Mouse (Mus musculus): ENCODE data around the gene Slc30a9.

The Slc30a9 gene

DNA sequence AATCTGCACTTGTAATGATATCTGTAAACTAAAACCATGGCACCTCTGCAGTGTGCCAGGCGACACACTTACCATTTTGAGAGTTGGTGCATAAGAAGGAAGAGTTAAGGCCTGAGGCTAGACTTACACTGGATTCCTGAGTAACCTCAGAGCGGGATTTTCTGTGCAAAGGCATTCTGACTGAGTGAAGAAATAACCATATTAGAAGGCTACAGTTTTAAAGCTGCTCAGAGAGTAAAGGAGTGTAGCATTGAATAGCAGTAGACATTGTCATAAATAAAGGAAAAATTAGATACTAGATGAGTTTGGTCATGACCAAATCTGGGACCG, 5.7 kb downstream of the Slc30a9 start:
- DNase-seq (ENCODE audit: low read depth) = no peak

DNA sequence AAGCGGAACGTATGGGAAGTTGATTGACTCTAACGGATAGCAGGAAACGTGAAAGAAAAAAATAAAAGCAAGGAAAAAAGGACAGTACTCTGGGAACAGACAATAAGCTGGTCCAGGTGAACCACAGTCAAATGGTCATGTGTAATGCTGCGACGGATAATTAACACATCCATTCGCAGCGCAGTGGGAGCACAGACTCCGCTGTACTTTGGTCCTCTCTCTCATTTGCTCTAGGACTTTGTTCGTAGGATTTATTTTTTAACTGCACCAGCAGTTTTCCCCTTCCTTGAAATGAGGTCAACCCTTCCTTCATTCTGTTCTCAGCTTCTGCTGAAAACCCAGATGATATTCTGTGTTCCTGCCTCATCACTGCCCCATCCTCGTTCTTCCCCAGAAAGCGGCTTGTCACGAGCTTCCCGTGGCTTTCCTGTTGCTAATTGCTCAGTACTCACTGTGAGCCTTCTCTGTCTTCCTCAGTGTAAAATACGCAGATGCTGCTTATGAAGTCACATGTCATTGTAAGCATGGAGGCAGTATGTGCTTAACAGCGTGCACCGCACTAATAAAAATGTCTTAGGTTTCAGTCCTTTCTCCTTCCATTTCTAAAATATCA, 15.0 kb downstream of the Slc30a9 start:
- no peak for DNase-seq (ENCODE audit: low read depth)

DNA sequence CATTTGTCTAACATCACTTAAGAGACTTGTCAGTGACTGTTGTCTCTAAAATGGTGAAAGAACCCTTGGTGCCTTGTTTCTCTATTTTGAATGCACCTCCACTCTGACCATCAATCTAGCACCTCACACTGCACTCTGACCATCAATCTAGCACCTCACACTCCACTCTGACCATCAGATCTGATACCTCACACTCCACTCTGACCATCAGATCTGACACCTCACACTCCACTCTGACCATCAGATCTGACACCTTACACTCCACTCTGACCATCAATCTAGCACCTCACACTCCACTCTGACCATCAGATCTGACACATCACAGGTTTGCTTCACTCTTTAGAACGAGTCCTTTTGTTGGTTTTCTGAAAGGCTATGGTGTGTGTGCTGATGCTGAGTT, 17.3 kb downstream of the Slc30a9 start:
- DNase-seq (ENCODE audit: low read depth) = no peak

DNA sequence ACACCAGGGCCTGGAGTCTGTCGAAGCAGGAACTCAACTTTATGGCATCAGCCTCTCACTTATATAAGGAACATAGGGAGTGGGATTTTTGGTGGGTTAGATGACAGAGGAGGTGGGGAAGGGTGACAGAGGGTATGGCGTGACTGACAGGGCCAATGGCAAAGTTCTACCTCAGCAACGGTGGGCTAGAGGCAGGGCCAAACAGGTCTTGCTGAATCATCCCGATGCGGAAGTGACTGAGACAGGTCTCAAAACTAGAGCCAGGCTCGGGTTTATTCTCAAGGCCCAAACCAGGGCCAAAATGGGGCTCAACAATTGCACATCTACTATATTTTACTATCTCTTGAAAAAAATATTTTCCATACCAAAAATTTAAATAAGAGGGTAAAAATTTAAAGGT, 34.1 kb downstream of the Slc30a9 start:
- no peak for DNase-seq (ENCODE audit: low read depth)

DNA sequence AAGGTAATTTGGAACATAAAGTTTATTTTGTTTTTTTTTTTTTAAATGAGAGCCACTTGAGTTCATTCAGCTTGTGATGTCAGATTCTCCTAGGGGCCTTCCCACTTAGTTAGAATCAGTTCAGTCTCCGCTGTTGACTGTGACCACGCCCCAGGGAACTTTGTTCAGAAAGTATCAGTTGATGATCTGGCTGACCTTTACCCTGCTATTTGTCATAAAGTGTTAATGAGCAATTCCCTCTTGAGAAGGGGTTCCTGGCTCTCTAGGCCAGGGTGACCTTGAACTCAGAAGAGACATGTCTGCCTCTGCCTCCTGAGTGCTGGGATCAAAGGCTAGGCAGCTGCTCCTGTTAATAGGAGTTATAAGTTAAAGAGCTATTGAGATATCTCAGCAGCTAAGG, 40.3 kb downstream of the Slc30a9 start:
- DNase-seq (ENCODE audit: low read depth) = no peak

DNA sequence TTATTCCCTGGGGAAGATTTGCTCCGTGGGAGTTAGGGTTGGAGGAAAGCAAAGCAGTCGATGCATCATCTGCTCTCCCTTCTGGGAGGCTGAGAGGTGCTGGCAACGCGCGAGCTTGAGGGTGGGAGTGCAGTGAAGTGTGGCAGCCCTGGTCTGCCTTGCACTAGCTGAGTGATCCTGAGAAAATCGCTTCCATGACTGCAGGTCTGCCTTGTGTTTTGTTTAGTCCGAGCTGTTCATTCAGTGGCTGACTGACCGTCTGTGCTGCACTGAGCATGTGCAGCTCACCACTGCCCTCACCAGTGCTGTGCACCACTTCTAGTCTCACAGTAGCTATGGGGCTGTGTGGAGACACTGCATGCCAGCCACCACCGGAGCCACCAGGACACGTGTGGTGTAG, 42.2 kb downstream of the Slc30a9 start:
- no peak for DNase-seq (ENCODE audit: low read depth)

DNA sequence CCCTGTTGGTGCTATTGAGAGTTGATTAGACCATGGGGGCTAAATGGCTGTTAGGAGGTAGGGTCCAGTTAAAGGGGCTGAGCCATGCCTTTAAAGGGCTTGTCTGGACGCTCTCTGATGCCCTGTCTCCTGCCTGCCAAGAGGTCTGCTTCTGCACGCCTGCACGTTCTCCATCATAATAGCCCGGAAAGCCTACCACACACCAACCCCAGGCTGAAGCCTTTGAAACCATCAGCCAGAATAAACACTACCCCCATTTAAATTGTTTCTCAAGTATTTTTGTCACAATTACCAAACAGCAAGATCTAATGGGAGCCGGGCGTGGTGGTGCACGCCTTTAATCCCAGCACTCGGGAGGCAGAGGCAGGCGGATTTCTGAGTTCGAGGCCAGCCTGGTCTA, 55.6 kb downstream of the Slc30a9 start:
- DNase-seq (ENCODE audit: low read depth) = no peak

DNA sequence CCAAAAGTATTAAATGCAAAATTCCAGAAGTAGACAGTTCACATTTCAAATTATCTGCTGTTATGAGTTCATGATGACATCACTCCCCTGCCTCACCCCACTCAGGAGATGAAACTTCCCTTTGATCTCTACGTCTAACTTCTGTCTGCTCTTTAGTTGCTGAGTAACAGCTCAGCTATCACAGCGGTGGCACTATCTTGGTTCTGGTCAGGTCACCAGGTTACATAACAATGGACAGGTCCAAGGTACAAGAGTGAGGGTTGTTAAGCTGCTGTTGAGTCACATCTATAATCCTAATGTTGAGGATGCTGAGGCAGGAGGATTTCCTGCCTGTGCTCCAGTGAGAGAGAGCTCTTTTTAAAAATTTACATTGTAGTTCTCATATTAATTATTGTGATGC, 56.2 kb downstream of the Slc30a9 start:
- no peak for DNase-seq (ENCODE audit: low read depth)

DNA sequence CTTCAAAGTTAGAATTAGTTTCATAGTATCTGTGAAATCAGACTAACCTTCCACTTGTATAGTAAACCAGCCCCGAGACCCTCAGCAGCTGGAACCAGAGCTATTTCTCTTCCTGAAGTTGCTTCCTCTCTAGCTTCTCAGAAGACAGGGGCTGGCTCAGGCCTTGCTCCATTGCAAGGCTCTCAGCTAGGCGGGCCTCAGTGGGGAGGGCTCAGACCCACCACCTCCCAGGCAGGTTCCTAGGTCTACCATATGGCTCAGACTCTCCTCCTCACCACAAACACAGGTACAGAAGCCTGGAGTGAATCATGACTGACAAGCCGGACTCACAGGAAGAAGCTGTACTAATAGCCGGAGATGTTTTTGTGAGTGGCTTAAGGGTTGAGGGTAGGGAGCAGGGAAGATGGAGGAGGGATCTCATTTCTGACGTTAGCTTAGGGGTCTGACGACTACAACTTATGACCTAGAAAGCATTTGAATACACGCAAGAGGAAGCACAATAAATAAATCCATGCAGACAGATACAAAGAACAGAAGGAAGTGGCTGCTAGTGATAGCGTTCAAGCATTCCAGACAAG, 70.4 kb downstream of the Slc30a9 start:
- DNase-seq (ENCODE audit: low read depth) = no peak

DNA sequence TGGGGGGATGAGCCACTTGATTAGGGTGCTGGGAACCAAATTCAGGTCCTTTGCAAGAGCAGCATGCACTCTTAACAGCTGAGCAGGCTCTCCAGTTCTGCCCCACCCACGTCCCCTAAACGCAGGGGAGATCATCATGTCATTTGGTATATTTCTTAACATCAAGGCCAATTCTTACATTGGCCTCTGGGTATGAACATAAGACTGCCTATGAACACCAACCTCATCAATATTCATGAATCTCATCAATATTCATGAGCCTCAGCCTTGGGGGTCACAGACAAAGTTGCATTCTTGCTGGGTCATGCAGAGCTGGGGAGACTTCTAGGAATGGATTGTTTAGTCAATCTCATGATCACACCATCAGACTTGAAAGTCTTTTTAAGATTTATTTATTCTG, 74.9 kb downstream of the Slc30a9 start:
- no peak for DNase-seq (ENCODE audit: low read depth)

DNA sequence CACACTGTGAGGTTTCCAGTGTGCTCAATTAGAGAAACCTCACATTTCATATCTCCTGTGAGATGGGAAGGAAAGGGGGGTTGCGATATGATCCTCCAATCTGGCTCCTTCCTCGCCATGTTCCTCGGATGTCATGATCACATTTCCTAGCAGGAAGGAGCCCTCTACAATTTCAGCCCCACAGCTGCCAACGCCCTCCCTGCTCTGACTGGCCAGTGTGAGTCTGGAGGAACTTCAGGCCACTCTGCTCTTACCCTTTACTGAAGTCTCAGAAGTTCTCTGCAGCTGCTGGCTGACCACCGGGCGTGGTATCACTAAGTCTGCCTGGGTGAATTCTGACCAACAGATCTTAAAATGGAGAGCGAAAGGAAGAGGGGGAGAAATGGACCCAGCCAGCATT, 75.8 kb downstream of the Slc30a9 start:
- no peak for DNase-seq (ENCODE audit: low read depth)

DNA sequence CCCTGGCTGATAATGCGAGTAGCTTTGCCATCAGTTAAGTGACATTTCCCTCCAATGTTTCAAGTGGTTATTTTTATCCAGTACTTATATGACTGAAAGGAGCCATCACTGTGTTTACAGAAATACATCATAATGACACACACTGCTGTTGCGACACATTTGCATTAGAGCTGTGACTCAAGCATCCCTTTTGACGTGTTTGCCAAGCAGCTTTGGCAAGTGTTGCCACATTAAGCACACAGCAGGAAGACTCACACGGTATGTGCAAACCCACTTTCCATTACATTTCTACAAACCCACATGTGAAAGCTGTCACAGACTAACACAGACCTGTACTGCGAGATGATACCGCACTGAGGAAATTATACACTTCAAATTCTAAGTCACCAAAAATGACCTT, 87.2 kb downstream of the Slc30a9 start:
- DNase-seq (ENCODE audit: low read depth) = peak; percentile 14

DNA sequence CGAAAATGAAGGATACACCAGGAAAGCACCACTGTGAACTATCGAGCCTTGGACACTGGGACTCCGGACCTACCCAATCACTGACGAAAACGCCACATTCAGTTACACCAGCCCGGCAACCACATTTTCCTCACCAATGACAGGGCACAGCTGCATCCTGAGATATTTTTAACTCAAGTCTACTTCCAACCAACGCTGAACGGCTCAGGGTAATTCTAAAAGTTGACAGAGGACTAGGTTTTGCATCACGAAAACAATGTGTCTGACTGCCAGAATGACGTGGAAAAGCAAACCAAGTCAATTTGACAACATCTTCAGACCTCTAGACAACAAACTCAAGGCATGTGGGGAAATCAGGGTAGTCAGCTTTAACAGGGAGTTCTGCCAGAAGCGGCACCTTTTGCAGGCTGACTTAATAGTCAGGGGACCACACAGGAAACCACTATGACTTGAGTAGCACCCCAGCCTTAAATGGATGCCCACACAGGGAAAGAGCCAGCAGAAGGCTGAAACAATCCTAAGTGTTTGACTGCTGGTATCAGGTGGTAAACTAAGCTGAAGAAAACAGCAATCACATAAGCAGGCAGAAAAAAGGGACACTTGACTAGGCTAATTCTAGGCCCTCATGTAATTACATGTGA, 88.6 kb downstream of the Slc30a9 start:
- peak; percentile 15 for DNase-seq (ENCODE audit: low read depth)

DNA sequence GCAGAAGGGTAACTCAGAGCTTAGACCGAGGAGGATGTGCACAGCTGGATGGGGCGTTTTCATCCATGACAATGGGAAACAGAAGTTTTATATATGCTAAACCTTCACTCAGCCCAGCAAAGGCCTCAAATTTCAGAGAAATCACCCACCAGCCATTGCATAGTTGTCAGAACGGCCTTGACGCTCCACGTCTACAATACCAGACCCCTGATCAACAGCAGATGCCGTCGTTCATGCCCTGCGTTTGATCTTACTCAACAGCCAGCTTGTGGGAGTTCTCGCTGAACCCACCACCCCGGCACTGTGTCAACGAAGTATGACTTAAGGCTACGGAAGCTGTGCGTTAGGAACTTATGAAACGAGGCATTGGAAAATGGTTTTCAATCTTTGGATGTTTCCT, 90.4 kb downstream of the Slc30a9 start:
- no peak for DNase-seq (ENCODE audit: low read depth)

DNA sequence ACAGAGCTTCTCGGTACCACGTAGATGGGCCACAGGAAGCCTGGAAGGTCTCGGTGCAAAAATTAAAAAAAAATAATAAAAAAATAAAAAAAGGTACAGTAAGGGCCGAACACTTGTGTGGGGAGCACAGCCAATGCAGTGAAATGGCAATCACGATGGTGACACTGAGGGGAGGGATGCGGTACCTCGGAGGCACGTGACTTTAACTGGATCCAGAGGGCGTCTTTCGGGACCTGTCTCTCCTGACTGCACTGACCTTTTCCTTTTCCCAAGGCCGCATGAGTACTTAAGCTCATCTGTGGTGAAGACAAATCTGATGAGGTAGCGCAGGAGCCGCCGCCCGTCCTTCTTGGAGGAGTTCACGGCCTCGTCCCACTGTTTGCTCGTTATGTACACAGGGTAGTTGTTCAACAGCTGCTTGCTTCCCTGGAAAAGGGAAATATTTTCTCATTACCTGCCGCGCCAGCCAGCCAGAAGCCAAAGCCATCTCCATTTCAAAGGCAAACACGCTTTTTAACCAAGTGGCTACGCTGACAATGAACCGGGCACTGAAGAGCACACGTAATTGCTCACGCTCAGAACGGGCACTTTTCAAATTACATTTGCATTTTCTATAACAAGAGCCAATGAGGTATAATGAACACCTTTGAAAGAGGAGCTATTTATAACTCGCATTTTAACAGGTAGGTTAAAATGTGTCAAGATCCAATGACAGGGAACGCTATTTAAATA, 93.3 kb downstream of the Slc30a9 start:
- DNase-seq (ENCODE audit: low read depth) = no peak

DNA sequence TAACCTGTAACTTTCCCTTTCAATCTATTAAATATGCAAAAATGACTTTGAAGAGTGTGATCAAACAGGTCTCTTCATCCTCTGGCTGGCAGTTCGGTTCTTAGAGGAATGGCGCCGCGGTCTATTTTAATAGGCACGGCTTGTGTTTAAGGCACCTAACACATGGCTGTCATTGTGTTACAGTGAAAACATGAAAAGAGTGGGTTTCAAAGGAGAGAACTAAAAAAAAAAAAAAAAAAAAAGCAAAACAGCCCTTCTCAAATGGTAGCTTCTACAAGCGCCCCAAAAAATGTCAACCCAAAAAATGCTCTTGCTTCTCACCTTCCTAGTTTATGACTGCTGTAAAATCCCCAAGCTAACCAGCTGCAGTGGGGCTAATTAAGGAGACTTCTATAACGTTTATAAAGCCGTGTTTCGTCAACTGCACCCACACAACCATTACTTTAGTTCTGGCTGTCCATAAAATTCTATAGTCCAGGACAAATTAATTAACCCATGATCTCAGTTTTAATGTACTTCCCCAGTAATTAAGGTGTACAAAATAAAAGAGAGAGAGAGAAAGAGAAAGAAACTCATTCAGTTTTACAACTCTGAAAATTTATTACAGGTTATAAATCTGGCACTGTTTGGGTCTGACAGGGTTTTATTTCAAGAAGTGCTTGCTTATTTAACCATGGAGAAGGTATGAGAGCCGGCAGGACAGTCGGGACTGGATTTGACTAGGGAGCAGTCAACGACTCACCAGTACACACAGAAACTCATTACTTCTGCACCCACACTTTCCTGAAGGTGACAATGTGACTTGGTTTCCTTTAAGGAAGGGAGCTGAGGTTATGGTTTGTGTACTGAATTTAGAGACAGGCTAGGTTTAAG, 94.1 kb downstream of the Slc30a9 start:
- DNase-seq (ENCODE audit: low read depth) = no peak

DNA sequence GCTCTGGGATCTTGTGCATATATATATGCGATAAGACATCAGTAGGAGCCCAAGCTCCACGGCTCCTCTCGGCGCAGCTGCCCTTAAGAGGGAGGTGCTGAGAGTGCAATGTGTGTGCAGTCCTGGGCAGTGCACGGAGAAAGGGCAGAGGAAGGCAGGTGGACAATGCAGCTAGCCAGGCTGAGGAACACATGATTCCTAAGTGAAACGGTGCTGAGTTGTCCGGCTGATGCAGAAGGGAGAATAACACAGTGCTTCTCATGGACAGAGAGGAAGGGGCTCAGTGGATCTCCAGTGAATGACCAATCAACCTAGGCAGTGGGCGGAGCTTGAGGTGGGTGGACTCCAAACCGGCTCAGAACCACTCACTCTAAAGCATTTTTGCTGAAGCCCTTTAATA, 94.9 kb downstream of the Slc30a9 start:
- no peak for DNase-seq (ENCODE audit: low read depth)

DNA sequence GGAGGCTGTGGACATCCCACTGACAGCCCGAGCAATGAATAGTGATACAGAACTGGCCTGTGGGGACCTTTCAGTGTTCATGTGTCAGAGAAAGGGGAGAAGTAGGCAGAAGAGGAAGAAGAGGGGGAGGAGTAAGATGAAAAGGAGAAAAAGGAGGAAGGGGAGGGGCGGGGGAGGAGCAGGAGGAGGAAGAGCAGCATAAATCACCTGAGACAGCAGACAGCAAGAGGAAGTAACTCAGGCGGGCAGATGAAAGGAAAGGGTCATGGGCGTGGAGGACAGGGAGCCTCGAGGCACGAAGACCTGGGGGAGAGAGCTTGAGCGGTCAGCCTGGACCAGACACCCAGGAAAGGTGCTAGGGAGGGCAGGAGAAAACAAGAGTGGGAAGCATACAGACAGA, 97.6 kb downstream of the Slc30a9 start:
- no peak for DNase-seq (ENCODE audit: low read depth)

DNA sequence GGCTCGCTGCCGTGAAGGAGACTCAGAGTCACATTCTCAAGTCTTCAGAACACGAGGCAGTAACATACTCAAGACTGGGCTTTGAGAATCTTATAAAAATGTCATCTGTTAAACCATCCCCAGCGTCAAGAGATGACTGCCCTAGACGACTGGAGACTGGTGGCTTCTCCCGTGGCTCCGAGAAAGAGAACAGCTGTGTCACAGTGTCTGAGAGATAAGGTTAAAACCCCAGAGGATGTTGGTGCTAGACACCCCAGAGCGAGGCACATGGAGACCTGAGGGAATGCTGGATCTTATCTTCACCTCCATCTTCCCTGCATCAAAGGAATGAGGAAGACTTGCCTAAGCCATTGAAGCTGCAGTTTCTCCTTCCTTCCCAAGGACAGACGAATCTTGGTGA, 98.2 kb downstream of the Slc30a9 start:
- no peak for DNase-seq (ENCODE audit: low read depth)

Measured in induced T-regulatory cell, adult 2 months (primary cell).